Mouse (Mus musculus): ENCODE measurements around the gene Camk1d.
A peak's percentile ranks its signal among the peaks of the same experiment; 100 is the strongest.
"Not testable (repeated sequence)": the region's sequence is repeated elsewhere in the genome, so short reads cannot be mapped to it uniquely, and the experiment has no call there.

The Camk1d gene

DNA sequence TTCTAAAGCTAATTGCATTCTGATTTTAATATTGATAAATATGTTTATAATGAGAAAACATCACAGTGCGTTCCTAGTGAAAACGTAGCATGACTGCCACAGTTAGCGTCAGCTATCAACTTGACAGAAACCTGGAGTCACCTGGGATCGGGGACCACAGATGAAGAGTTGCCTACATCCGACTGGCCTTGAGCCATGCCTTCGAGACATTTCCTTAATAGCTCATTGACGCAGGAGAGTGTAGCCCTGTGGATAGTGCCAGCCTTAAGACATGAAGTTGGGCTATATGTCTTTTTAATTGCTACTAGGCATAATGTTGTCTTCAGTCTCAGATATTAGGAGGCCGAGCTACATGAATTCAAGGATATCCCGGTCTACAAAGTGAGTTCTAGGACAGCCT lies 315.8 kb downstream of the Camk1d start:
- DNase-seq (ENCODE audit: low spot score in 2 of 2): no peak

GRCm38 (mm10) chr2:5398043-5398442 lies 316.3 kb downstream of the Camk1d start:
- DNase-seq (ENCODE audit: low spot score in 2 of 2): no peak

DNA sequence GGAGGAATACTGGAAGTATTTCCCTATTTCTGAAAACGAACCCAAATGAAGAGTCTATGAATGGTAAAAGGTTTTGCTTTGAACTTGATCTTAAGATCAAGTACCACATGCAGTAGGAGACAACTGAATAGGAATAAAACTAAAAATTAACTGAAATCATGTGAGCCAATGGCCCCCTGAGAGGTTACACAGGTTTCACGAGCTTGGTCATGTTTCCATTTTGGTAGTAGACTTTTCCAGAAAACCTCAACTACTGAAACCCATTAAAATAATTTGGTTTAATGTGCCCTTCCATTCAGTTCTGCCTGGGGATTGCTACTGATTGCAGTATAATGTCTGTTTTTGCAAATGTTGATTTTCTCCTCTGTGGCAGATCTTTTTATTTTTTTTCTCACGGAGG lies 316.8 kb downstream of the Camk1d start:
- no peak for DNase-seq (ENCODE audit: low spot score in 2 of 2)

- DNase-seq (ENCODE audit: low spot score in 2 of 2): no peak
Measured at GRCm38 (mm10) chr2:5396415-5396814, 317.9 kb downstream of the Camk1d start.

DNA sequence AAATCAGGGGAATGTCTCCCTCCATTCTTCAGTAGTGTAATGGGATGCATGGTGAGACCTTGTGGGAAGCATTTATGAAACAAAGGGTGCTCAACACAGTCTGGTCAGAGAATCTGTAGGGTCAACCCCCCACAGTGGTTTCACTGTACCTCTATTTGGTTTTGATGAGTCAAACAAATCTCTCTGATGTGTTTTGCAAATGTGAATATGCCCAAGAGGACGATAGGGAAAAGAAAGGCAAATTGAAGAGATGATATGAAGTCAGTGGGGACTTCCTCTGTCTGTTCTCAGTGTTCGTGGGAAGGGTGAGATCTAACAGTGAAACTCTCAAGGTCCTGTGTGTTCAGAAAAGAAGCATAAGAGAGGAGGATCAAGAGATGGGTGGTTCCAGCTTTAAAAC lies 318.4 kb downstream of the Camk1d start:
- DNase-seq (ENCODE audit: low spot score in 2 of 2): no peak

DNA sequence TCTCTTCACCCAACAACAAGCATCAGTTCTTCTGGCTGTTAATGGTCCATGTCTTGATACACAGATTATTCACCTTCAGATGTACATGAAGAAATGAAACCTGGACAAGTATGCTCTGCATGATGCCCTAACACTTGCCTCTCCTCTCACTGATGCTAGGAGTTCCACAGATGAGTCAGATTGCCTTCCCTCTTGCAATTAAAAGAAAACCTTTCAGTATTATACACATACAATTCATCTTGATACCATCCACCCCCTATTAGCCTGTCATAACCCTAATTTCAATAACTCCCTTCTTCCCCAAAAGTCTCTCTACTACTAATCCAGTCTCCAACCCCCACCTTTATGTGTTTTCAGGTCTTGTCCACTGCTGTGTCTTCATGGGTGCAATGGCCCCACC lies 321.4 kb downstream of the Camk1d start:
- DNase-seq (ENCODE audit: low spot score in 2 of 2): no peak

DNA sequence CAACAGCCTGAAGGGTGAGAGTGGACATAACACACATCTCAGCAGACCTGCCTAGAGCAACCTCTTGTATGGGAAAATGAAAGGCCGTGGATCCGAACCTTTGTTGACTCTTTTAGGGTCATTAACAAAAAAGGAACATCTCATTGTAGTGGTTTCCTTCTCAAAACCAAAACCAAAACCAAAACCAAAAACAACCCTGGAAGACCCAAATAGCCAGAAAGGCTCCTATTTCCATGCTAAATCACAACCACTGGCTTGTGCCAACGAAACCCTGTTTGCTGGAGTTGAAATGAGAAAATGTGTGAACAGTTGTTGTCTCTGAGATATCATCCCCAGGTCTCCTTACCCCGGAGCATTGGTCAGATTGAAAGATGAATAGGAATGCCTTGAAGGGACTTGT lies 321.8 kb downstream of the Camk1d start:
- no peak for DNase-seq (ENCODE audit: low spot score in 2 of 2)

- DNase-seq (ENCODE audit: low spot score in 2 of 2): no peak
Measured at GRCm38 (mm10) chr2:5388381-5388780, 325.9 kb downstream of the Camk1d start.

- DNase-seq (ENCODE audit: low spot score in 2 of 2): no peak
Measured at GRCm38 (mm10) chr2:5381712-5382710, 332.3 kb downstream of the Camk1d start.

GRCm38 (mm10) chr2:5380973-5381372 lies 333.3 kb downstream of the Camk1d start:
- DNase-seq (ENCODE audit: low spot score in 2 of 2): peak in 1 of 2 experiments; percentile 38

DNA sequence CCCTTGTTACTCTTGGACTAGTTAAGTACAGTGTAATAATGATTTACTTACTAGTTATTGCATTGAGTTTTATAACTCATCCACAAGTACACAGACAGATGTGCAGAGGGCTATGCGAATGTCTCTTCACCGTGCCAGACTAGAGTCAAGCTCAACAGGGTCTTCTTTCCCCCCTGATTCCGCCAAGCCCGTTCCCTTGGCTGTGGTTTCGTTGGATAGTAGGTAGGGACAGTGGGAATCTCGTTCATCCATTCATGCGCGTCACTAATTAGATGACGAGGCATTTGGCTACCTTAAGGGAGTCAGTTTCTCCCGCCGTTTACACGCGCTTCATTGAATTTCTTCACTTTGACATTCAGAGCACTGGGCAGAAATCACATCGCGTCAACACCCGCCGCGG lies 335.4 kb downstream of the Camk1d start:
- DNase-seq (ENCODE audit: low spot score in 2 of 2): not testable (repeated sequence)

DNA sequence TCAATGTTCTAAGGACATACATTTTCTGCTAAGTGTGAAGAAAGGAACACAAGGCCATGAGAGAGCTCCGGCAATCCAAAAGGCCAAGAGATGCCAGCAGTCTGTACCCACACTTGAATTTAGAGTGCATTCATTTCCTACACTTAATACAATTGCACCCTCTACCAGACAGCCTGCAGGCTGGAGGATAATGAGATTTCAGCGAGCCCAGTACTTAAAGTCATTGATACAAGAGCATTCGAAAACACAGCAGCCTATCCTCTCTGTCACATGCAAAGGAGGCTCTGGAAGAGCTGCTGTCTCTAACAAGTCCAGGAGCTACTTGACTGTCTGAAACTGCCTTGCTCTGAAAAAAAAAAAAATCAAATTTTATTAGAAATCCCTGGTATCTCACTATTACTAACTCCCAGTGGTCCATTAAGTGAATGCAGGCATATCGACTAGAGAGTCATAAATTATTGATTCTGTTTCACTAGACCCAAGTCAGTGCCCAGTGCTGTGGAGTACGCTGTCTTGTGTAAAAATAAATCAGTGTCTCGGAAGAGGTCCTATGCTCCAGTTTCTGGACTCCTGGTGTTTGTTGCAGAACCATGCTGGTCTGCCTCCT lies 336.1 kb downstream of the Camk1d start:
- DNase-seq (ENCODE audit: low spot score in 2 of 2): no peak

- no peak for DNase-seq (ENCODE audit: low spot score in 2 of 2)
Measured at GRCm38 (mm10) chr2:5372886-5373429, 341.4 kb downstream of the Camk1d start.

- no peak for DNase-seq (ENCODE audit: low spot score in 2 of 2)
Measured at GRCm38 (mm10) chr2:5371316-5371715, 343.0 kb downstream of the Camk1d start.

GRCm38 (mm10) chr2:5370591-5370990 lies 343.7 kb downstream of the Camk1d start:
- DNase-seq (ENCODE audit: low spot score in 2 of 2): no peak

DNA sequence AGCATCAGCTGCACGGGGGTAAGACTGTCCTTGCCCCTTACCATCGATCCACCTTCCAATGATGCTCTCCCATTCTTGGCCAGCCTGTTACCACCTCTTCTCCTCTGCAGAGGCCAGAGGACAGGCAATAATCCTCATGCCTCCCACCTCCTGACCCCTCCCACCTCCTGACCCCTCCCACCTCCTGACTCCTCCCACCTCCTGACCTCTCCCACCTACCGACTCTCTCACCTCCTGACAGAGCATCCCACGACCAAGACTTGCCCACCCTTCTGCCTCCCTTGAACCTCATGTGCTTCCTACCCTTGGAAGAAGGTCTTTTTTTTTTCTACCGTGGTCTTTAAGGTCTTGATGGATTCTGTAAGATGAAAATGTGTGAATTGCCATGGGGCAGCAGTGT lies 350.5 kb downstream of the Camk1d start:
- no peak for DNase-seq (ENCODE audit: low spot score in 2 of 2)

- DNase-seq (ENCODE audit: low spot score in 2 of 2): no peak
Measured at GRCm38 (mm10) chr2:5358049-5358448, 356.3 kb downstream of the Camk1d start.

GRCm38 (mm10) chr2:5357056-5357455 lies 357.3 kb downstream of the Camk1d start:
- DNase-seq (ENCODE audit: low spot score in 2 of 2): no peak

- peak; percentile 27 to 30 for DNase-seq (ENCODE audit: low spot score in 2 of 2)
Measured at GRCm38 (mm10) chr2:5352821-5353522, 361.3 kb downstream of the Camk1d start.

- DNase-seq (ENCODE audit: low spot score in 2 of 2): peak in 1 of 2 experiments; percentile 23
Measured at GRCm38 (mm10) chr2:5345344-5345743, 369.0 kb downstream of the Camk1d start.

- no peak for DNase-seq (ENCODE audit: low spot score in 2 of 2)
Measured at GRCm38 (mm10) chr2:5327533-5328250, 386.6 kb downstream of the Camk1d start.

Measured in right cerebral cortex, postnatal 36 days (tissue).